Mouse (Mus musculus) c-Kit-positive CD71-negative TER-119-negative erythroid progenitor cells, embryonic 14.5 days (primary cell): ENCODE measurements around the gene Pgrmc1.
"Not testable (repeated sequence)": the region's sequence is repeated elsewhere in the genome, so short reads cannot be mapped to it uniquely, and the experiment has no call there.

Experiments used
- DNase-seq: peaks from one replicate; pipeline ENCODE4 v3.0.0-alpha.2; 2013; ENCODE audit warnings: low read depth

The Pgrmc1 gene

DNA sequence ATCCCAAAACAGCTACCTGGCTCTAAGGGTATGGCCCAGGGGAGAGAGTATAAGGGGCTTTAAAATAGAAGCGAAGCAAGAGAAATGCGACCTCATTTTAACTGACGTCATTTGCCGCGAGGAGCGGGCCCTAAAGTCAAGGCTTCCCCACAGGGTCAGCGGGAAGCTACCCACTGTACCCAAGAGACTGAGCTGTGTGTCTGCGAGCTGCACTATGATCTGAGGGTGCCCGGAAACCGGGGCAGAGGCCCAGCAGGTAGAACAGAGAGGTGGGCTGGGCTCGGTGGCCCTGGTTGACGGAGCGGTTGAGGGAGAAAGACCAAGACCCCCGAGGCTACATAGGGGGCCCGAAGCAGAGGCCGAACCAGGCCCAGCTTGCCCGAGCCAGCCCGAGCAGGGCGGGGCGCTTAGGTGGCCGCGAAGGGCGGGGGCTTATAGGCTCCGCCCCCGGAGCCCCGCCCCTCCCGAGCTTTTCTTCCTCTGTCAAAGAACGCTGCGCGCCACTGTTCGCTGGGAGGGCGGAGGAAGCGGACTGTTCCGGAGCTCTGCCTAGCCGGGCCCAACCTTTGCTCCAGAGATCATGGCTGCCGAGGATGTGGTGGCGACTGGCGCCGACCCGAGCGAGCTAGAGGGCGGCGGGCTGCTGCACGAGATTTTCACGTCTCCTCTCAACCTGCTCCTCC, at the start of gene Pgrmc1:
Gene Pgrmc1 (plus strand): TSS at position 500 of the 683 bp plus-strand sequence.
- peak; percentile 58 for DNase-seq

DNA sequence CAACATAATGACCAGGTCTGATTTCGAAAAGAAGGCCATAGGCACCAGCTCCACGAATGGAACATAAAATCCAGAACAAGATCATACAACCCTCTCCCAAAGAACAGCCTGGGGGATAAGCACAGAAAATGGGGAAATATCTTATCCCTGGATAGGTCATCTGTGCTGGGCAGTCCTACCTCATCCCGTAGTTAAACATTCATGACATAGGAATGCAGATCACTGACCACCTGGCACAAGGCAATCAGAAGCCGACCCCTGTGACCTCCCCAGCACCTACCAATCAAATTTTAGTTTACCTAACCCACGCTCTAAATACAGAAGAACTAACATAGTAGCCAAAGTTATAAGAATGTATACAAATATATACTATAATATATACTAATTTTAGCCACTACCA, 49.2 kb upstream of the Pgrmc1 start:
- no peak for DNase-seq

DNA sequence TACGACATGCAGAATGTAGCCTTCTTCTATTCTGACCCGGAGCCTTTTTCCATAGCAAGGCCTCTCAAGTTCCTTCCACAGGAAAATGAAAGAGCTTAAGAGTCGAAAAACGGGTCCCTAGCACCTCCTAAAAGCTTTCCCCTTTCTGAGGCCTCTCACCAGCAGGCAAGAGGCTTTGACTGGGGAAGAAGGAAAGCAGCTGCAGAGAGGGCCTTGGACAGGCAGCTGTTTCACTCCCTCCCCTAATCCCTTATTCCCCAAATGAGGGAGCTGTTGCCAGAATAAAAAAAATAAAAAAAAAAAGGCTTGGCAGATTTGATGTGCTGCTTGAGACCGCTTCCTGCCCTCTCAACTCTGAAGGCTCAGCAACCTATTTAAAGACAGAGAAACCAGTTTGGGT, 47.1 kb upstream of the Pgrmc1 start:
- no peak for DNase-seq

- no peak for DNase-seq
These were observed 46.7 kb upstream of the Pgrmc1 start for GRCm38 (mm10) chrX:36551351-36551750.

- no peak for DNase-seq
These were observed 45.9 kb upstream of the Pgrmc1 start for GRCm38 (mm10) chrX:36552055-36552587.

GRCm38 (mm10) chrX:36552715-36553114, 45.3 kb upstream of the Pgrmc1 start:
- no peak for DNase-seq

DNA sequence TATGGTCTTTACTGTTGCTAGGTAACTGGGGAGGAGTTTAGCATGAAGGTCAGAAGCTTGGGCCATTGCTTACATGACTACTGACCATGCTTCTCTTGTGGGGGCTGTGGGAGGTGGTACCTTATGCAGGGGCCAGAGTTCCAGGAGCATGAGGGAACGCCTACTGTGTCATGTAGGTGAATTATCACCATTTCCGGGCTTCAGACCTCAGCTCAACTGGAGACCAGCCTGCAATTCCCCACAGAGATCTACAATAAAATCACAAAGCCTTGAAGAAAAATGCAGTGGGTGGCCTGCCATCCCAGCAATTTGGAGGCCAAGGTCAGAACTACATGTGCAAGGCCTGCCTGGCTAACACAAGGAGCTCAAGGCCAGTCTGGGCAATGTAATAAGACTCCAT, 42.8 kb upstream of the Pgrmc1 start:
- not testable (repeated sequence) for DNase-seq

DNA sequence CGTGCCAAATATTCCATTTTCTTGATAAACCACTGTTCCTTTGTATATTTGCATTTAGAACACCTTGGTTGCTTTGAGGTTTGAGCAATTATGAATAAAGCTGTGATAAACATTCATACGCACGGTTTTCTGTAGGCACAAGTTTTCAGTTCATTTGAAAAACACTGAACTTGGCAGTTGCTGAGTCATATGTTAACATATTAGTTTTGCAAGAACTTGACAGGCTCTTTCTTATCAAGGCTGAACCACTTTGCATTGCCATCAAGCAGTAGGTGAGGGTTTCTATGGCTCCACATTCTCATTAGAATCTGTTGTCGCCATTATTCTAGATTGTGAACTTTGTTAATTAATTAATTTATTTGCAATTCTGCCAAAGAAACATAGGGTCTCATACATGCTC, 37.8 kb upstream of the Pgrmc1 start:
- DNase-seq, result no peak

GRCm38 (mm10) chrX:36561650-36562049, 36.4 kb upstream of the Pgrmc1 start:
- peak; percentile 54 for DNase-seq

GRCm38 (mm10) chrX:36562079-36562478, 35.9 kb upstream of the Pgrmc1 start:
- DNase-seq, result no peak

GRCm38 (mm10) chrX:36586629-36587303, 11.2 kb upstream of the Pgrmc1 start:
- no peak for DNase-seq

GRCm38 (mm10) chrX:36587304-36588209, 10.4 kb upstream of the Pgrmc1 start:
- DNase-seq, result no peak

DNA sequence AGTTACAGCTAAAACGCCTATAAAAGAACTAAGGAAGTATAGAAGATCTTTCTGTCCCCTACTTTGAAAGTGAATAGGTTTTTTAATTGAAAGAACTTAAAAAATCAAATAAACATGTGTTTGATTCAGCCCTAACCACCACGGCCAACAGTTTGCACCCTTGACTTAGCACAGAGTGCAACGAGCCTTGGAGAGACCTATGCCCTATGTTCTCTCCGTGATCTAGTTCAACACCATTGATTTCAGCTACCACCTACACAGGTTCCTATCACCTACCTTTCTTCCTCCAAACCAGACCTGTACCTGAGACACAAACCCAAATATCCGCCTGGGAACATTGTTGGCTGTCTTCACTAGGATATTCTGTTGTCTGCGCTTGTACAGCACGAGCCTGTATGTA, 7.7 kb upstream of the Pgrmc1 start:
- DNase-seq, result no peak

DNA sequence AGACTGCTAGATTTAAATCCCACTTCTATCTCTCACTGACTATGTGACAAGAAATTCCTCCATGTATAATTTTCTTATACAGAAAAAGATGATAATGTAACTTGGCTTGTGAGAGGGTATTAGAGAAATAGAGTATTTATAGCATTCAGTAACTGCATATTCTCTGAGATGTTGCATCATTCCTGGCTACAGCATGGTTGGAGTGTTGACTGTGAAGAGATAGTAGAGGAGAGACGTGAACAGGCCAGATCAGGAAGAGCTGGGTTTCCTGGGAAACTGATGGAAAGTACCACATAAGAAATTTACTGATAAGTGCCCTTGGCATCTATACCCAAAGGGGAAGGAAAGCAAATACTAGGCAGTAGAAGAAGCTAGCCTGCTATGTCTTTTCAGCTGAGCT, 6.9 kb upstream of the Pgrmc1 start:
- no peak for DNase-seq

DNA sequence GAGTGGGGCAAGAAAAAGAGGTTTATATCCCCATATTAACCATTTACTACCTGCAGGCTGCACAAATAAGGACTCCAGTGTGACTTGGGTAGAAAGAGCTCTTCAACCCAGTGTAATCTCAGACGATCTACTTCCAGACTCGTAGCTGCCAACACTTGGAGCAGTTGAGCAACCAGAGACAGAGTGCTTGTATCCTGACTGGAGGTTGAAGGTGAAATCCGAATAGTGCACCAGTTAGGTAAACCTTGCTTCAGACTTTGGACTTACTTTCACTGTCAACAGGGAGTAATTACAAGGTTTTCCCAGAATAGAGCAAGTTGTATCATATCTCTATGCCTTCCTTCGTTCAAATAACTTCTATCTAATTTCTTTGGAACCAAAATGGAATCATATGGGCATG, 6.5 kb upstream of the Pgrmc1 start:
- DNase-seq, result no peak

DNA sequence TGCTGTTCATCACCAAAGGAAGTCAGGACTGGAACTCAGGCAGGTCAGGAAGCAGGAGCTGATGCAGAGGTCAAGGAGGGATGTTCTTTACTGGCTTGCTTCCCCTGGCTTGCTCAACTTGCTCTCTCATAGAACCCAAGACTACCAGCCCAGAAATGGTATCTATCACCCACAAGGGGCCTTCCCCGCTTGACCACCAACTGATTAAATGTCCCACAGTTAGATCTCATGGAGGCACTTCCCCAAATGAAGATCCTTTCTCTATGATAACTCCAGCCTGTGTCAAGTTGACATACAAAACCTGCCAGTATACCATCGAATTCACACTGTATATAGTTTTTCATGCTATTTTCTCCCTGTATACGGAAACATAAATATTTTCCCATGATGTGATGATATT, 2.8 kb upstream of the Pgrmc1 start:
- no peak for DNase-seq

- DNase-seq, result not testable (repeated sequence)
These were observed 1.4 kb upstream of the Pgrmc1 start for GRCm38 (mm10) chrX:36596483-36597120.

- DNase-seq, result no peak
These were observed 394 bp downstream of the Pgrmc1 start for GRCm38 (mm10) chrX:36598390-36598810.

- no peak for DNase-seq
These were observed 897 bp downstream of the Pgrmc1 start for GRCm38 (mm10) chrX:36598861-36599344.

DNA sequence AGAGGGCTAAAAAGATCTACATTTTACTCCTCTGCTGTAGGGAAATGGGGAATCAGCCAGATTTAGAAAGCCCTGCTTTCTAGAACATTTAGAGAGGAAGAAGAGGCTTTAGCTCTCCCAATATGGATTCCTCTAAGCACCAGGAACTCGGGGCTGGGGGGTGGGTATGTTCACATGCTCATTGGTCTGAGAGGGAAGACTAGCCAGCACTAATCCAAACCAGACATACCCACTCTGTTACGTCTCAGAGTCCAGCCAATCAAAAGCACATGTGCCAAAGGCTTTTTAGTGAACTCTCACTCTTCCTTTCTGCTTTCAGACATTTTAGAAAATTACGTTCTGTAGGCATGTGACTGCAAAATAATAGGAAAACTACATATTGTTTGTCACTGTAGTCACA, 1.6 kb downstream of the Pgrmc1 start:
- no peak for DNase-seq

DNA sequence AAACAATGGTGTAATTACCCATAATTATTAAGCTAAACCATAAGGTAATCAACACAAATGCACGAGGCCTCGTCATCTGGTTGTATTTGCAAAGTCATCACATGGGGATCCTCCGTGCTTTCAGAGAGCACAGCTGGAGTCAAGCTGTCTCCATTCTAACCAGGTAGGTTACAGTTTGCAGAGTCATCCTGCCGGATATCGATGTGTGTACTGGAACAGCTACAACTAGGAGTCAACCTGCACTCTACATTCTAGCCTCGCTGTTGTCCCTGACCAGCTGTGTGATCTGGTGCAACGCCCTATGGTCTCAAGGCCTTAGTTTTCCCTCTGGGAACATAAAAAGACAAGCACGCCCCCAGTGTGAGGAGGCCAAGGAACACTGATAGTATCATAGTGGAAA, 2.1 kb downstream of the Pgrmc1 start:
- no peak for DNase-seq

DNA sequence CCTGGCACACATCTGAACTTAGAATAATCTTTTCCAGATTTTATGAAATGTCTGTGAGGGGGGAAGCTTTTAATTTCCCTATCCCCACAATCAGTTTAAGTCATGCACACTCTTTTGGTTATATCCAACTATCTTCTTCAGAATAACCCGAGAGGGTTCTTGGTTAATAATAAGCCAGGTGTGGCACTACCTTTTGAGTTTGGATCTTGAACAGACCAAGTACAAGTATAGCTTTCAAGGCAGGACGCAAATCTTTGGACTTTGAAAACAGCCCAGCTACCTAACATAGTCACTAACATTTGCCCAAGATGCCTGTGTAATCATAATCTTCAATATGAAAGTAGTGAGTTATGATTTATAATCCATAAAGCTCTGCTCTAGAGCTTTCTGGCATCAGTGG, 4.9 kb downstream of the Pgrmc1 start:
- DNase-seq, result no peak
